Mouse (Mus musculus): ENCODE data around the gene Rec8. TPM values are rescaled to one million over a fixed set of nuclear protein-coding genes. Genes with fewer than 3 reads are reported as not detected.

Rec8 gene
- polyA plus RNA-seq, 1 experiment from 2014 or later = 7.7 TPM

DNA sequence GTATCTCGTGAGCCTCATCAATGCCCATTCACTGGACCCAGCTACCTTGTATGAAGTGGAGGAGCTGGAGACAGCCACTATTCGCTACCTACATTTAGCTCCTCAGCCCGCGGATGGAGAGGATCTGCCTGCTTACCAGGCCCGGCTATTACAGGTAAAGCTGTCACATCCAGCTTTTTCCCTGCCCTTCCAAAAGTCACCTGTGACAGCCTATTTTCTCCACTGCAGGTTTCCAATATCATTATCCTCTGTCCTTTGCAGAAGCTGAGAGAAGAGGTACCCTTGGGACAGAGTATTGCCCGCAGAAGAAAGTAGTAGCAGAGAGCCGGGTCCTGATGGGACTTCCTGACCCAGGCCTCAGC lies 14.6 kb upstream of the Rec8 start, which contains the start of gene Irf9:
Gene Irf9, plus strand, starts transcription at position 301 of the 362 bp plus-strand sequence.
- Histone ChIP-seq H3K9me3 (ENCODE audit: control insufficient read depth, low read length) (no peaks in the 10 kb centered on the region), H3K9ac (ENCODE audit: low read length) (peak within 1 kb of the TSS; percentile 38; the same call in 1 of the 2 replicates), H3K4me2 (ENCODE audit: low read depth, severe bottlenecking) (peak within 1 kb of the TSS; percentile 32; the same call in 1 of the 2 replicates), H3K36me3 (ENCODE audit: control insufficient read depth, insufficient read depth, low read length) (peaks cover 22% of the 10 kb centered on the region), H3K27ac (replicated peaks; ENCODE audit: low read depth, low read length) (0 out of 2 replicates have a peak within 1 kb of the TSS, but pooled peaks have one; percentile 16), H3K27me3 (ENCODE audit: control insufficient read depth, insufficient read depth, low read length) (no peaks in the 10 kb centered on the region), H3K4me3 (ENCODE audit: low read depth, low read length) (peak within 1 kb of the TSS; percentile 10), H3K4me1 (ENCODE audit: control insufficient read depth, insufficient read depth, low read length) (no peaks in the 10 kb centered on the region)
- 82% methylated on average over 7 of the region's 7 CpGs for WGBS
- no peak for DNase-seq (ENCODE audit: low spot score)
- no peak for ATAC-seq (ENCODE audit: insufficient number of reproducible peaks, low FRiP score, low TSS enrichment, low read depth)

DNA sequence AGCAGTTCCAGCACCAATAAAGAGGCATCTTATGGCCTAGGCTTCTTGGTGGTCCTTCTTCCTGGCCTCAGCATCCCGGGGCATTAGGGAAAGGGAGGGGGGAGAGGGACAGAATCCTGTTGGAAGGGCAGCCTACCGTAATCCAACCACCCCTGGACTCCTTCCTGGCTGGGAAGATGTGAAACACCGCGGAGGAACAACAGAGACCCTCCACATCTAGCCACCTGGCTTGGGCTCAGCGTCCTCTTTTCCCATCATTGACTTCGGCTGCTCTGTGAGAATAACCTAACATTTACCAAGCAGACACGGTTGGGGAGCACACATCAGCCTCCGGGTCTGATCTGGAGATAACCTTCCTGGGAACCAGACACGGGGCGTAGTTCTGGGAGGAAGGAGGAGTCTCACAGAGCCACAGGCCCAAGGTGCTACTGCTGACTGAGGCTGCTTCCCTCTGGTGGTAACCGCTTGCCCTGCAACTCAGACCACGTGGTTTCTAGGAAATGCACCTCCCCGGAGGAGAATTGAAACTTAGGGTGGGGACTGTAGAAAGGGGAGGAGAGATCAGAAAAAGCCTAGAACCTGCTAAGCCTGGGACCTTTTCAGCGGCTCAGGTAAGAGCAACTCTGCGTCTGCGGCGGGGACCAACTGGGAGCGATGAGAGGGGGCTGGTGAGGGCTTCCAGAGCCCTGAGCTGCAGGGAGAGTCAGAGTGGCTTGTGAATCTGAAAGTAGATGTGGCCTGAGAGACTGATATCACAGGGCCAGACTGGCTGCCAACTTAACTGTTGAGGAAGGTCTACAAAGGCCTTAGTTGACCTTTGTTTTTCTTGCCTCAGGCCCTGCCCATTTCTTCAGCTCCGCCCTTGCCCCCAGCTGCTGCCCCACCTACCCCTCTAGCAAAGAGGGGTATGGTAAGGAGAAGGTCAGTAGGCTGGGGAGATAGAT lies 13.9 kb upstream of the Rec8 start:
- Histone ChIP-seq H3K4me2 (ENCODE audit: low read depth, severe bottlenecking) (peak overlapping the region; percentile 32; the same call in 1 of the 2 replicates), H3K9ac (ENCODE audit: low read length) (peak overlapping the region; percentile 38; the same call in 1 of the 2 replicates), H3K36me3 (ENCODE audit: control insufficient read depth, insufficient read depth, low read length) (peaks cover 23% of the 10 kb centered on the region), H3K4me1 (ENCODE audit: control insufficient read depth, insufficient read depth, low read length) (no peaks in the 10 kb centered on the region), H3K4me3 (ENCODE audit: low read depth, low read length) (peak overlapping the region; percentile 10), H3K27me3 (ENCODE audit: control insufficient read depth, insufficient read depth, low read length) (no peaks in the 10 kb centered on the region), H3K27ac (replicated peaks; ENCODE audit: low read depth, low read length) (0 out of 2 replicates have a peak overlapping the region, but pooled peaks have one; percentile 16), H3K9me3 (ENCODE audit: control insufficient read depth, low read length) (no peaks in the 10 kb centered on the region)
- peak; percentile 81 for ATAC-seq (ENCODE audit: insufficient number of reproducible peaks, low FRiP score, low TSS enrichment, low read depth)
- 13% methylated on average over 19 of the region's 19 CpGs for WGBS
- peak; percentile 89 for DNase-seq (ENCODE audit: low spot score)

DNA sequence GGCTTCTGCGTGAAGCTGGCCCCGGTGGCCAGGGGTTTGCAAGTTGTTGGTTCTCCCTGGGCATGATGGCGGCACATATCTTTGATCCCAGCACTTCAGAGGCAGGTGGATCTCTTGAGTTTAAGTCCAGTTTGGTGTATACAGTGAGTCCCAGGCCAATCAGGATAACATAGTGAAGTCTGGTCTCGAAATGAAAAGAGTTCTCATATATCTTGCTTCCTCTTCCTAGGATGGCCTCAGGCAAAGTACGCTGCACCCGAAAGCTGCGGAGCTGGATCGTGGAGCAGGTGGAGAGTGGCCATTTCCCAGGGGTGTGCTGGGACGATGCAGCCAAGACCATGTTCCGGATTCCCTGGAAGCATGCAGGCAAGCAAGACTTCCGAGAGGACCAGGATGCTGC lies 13.0 kb upstream of the Rec8 start:
- WGBS = 91% methylated on average over 11 of the region's 11 CpGs
- no peak for DNase-seq (ENCODE audit: low spot score)
- Histone ChIP-seq H3K27me3 (ENCODE audit: control insufficient read depth, insufficient read depth, low read length) (no peaks in the 10 kb centered on the region), H3K4me3 (ENCODE audit: low read depth, low read length) (no peak overlapping the region), H3K27ac (replicated peaks; ENCODE audit: low read depth, low read length) (no peak overlapping the region), H3K4me2 (ENCODE audit: low read depth, severe bottlenecking) (no peak overlapping the region), H3K9me3 (ENCODE audit: control insufficient read depth, low read length) (no peaks in the 10 kb centered on the region), H3K4me1 (ENCODE audit: control insufficient read depth, insufficient read depth, low read length) (no peaks in the 10 kb centered on the region), H3K9ac (ENCODE audit: low read length) (no peak overlapping the region), H3K36me3 (ENCODE audit: control insufficient read depth, insufficient read depth, low read length) (peaks cover 22% of the 10 kb centered on the region)
- no peak for ATAC-seq (ENCODE audit: insufficient number of reproducible peaks, low FRiP score, low TSS enrichment, low read depth)

DNA sequence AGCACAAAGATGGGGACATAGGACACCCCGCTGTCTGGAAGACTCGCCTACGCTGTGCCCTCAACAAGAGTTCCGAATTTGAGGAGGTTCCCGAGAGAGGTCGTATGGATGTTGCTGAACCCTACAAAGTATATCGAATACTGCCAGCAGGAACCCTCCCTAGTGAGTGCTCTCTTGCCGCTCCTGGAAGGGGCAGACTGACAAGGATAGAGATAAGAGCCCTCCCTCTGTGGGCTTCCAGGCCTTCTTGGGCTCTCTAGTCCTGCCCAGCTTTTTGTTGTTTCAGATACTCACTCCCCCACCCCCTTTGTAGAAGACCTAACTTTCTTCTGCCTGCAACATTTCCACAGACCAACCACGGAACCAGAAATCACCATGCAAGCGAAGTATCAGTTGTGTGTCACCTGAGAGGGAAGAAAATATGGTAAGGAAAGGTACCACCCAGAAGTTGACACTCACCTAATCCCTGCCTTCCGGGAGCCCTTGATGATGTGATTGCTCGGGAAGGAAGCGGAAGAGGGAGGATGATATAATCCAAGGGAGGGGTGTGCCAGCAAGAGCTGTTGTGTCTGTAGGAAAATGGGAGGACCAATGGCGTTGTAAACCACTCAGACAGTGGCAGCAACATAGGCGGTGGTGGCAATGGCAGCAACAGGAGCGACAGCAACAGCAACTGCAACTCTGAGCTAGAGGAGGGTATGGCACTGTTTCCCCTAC lies 11.9 kb upstream of the Rec8 start:
- Histone ChIP-seq H3K4me1 (ENCODE audit: control insufficient read depth, insufficient read depth, low read length) (no peaks in the 10 kb centered on the region), H3K36me3 (ENCODE audit: control insufficient read depth, insufficient read depth, low read length) (peaks cover 16% of the 10 kb centered on the region), H3K9ac (ENCODE audit: low read length) (no peak overlapping the region), H3K4me2 (ENCODE audit: low read depth, severe bottlenecking) (no peak overlapping the region), H3K27ac (replicated peaks; ENCODE audit: low read depth, low read length) (no peak overlapping the region), H3K9me3 (ENCODE audit: control insufficient read depth, low read length) (no peaks in the 10 kb centered on the region), H3K27me3 (ENCODE audit: control insufficient read depth, insufficient read depth, low read length) (no peaks in the 10 kb centered on the region), H3K4me3 (ENCODE audit: low read depth, low read length) (no peak overlapping the region)
- DNase-seq (ENCODE audit: low spot score) = no peak
- no peak for ATAC-seq (ENCODE audit: insufficient number of reproducible peaks, low FRiP score, low TSS enrichment, low read depth)
- 92% methylated on average over 16 of the region's 16 CpGs for WGBS

DNA sequence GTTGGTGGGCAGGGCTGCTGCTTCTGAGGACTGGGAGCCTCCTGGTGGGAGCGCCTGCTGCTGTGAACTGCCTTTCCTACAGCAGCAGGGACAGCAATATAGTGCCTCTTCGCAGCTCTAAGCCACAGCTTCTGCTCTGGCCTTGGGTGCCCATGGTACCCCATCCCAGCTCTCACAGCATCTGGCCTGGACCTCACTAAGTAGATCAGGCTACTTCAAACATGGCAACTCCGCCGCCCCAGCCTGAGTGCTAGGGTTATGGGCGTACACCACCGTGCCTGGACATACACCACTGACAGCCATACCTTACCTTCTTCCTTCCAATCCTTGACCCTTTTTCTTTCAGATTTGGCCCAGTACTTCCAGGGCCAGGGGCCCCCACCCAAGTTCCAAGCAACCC lies 9.5 kb upstream of the Rec8 start:
- no peaks in the 10 kb centered on the region for H3K4me1 ChIP-seq (ENCODE audit: control insufficient read depth, insufficient read depth, low read length)
- no peaks in the 10 kb centered on the region for H3K9me3 ChIP-seq (ENCODE audit: control insufficient read depth, low read length)
- H3K27ac ChIP-seq (replicated peaks; ENCODE audit: low read depth, low read length) = no peak overlapping the region
- H3K36me3 ChIP-seq (ENCODE audit: control insufficient read depth, insufficient read depth, low read length) = peaks cover 7% of the 10 kb centered on the region
- no peak overlapping the region for H3K4me2 ChIP-seq (ENCODE audit: low read depth, severe bottlenecking)
- ATAC-seq (ENCODE audit: insufficient number of reproducible peaks, low FRiP score, low TSS enrichment, low read depth) (no peak), DNase-seq (ENCODE audit: low spot score) (no peak)
- no peak overlapping the region for H3K9ac ChIP-seq (ENCODE audit: low read length)
- H3K27me3 ChIP-seq (ENCODE audit: control insufficient read depth, insufficient read depth, low read length) = no peaks in the 10 kb centered on the region
- H3K4me3 ChIP-seq (ENCODE audit: low read depth, low read length) = no peak overlapping the region
- WGBS = 93% methylated on average over 6 of the region's 6 CpGs

DNA sequence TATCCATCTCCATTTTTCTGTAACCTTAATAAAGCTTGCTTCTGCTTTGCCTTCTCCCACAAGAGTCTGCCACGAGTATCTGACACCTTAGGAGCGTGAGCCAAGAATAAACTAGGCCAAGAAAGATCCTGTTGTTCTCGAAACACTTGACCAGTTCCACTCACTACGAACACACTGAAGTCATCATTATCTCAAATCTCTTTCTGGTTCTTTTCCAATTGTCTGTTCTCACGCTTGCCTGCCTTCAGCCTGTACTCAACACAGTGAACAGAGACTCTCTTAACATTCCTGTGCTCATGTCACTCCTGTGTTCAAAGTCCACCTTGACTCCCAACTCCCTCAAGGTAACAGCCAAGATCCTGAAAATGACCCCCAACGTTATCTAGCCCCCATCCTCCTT lies 4.5 kb upstream of the Rec8 start:
- Histone ChIP-seq H3K4me3 (ENCODE audit: low read depth, low read length) (no peak overlapping the region), H3K9ac (ENCODE audit: low read length) (no peak overlapping the region), H3K4me2 (ENCODE audit: low read depth, severe bottlenecking) (no peak overlapping the region), H3K9me3 (ENCODE audit: control insufficient read depth, low read length) (no peaks in the 10 kb centered on the region), H3K36me3 (ENCODE audit: control insufficient read depth, insufficient read depth, low read length) (peaks cover 6% of the 10 kb centered on the region), H3K27ac (replicated peaks; ENCODE audit: low read depth, low read length) (no peak overlapping the region), H3K4me1 (ENCODE audit: control insufficient read depth, insufficient read depth, low read length) (no peaks in the 10 kb centered on the region), H3K27me3 (ENCODE audit: control insufficient read depth, insufficient read depth, low read length) (no peaks in the 10 kb centered on the region)
- 79% methylated on average over 6 of the region's 6 CpGs for WGBS
- no peak for ATAC-seq (ENCODE audit: insufficient number of reproducible peaks, low FRiP score, low TSS enrichment, low read depth)
- DNase-seq (ENCODE audit: low spot score) = no peak

DNA sequence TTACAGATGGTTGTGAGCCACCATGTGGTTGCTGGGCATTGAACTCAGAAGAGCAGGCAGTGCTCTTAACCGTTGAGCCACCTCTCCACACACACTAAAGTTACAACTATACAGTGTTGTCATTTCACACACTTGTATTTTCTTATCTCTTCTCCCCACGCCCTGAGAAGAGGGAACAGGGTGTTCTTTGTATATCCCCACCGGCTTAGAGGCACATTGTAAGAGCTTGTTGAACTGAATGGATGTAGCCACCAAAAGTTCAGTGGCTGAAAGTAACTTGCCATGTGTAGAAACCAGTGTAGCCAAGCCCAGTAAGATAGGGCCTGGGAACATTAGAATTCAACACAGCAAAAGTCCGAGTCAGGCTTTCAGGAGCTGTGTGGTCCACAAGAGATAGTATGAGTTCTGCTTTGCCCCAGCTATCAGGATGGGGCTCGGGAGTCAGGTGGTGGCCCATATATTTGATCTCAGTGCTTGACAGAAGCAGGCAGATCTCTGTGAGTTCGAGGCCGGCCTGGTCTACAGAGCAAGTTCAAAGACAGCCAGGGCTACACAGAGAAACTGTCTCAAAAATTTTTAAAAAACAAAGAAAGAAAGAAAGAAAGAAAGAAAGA lies 3.2 kb upstream of the Rec8 start:
- H3K4me1 ChIP-seq (ENCODE audit: control insufficient read depth, insufficient read depth, low read length) = no peaks in the 10 kb centered on the region
- no peaks in the 10 kb centered on the region for H3K27me3 ChIP-seq (ENCODE audit: control insufficient read depth, insufficient read depth, low read length)
- H3K4me2 ChIP-seq (ENCODE audit: low read depth, severe bottlenecking) = no peak overlapping the region
- H3K36me3 ChIP-seq (ENCODE audit: control insufficient read depth, insufficient read depth, low read length) = no peaks in the 10 kb centered on the region; the same call in 1 of the 2 replicates
- no peak overlapping the region for H3K27ac ChIP-seq (replicated peaks; ENCODE audit: low read depth, low read length)
- 81% methylated on average over 7 of the region's 7 CpGs for WGBS
- H3K9me3 ChIP-seq (ENCODE audit: control insufficient read depth, low read length) = no peaks in the 10 kb centered on the region
- no peak overlapping the region for H3K9ac ChIP-seq (ENCODE audit: low read length)
- ATAC-seq (ENCODE audit: insufficient number of reproducible peaks, low FRiP score, low TSS enrichment, low read depth) (no peak), DNase-seq (ENCODE audit: low spot score) (no peak)
- no peak overlapping the region for H3K4me3 ChIP-seq (ENCODE audit: low read depth, low read length)

DNA sequence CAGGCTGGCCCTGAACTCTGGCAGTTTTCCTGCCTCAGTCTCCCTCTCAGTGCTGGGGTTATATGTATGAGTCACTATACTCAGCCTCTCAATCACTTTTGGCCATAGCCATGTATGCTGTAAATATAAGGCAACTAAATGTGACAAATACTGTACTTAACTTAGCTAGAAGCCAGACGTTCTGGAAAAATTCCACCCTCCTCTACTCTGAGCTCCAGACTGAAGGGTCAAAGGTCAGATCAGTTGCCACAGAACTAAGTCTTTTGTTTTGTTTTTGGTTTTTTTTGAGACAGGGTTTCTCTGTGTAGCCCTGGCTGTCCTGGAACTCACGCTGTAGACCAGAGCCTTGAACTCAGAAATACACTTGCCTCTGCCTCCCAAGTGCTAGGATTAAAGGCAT lies 2.0 kb upstream of the Rec8 start:
- ATAC-seq (ENCODE audit: insufficient number of reproducible peaks, low FRiP score, low TSS enrichment, low read depth) (no peak), DNase-seq (ENCODE audit: low spot score) (no peak)
- WGBS = 58% methylated on average over 2 of the region's 2 CpGs
- Histone ChIP-seq H3K27me3 (ENCODE audit: control insufficient read depth, insufficient read depth, low read length) (no peaks in the 10 kb centered on the region), H3K4me3 (ENCODE audit: low read depth, low read length) (no peak overlapping the region), H3K9me3 (ENCODE audit: control insufficient read depth, low read length) (no peaks in the 10 kb centered on the region), H3K4me1 (ENCODE audit: control insufficient read depth, insufficient read depth, low read length) (no peaks in the 10 kb centered on the region), H3K36me3 (ENCODE audit: control insufficient read depth, insufficient read depth, low read length) (no peaks in the 10 kb centered on the region), H3K9ac (ENCODE audit: low read length) (no peak overlapping the region), H3K27ac (replicated peaks; ENCODE audit: low read depth, low read length) (no peak overlapping the region), H3K4me2 (ENCODE audit: low read depth, severe bottlenecking) (no peak overlapping the region)

Measured in limb, embryonic 11.5 days (tissue).